Mouse (Mus musculus) embryo, embryonic 9.5 days (tissue): Measurements from ENCODE around the gene Hint3.

Source experiments
- DNase-seq: peaks from one replicate; pipeline ENCODE4 v3.0.0-alpha.2; 2017; ENCODE audit errors: extremely low spot score

Hint3 gene

GRCm38 (mm10) chr10:30587037-30587436 is 42.4 kb downstream of the Hint3 start:
- DNase-seq = no peak

- no peak for DNase-seq
Measured at GRCm38 (mm10) chr10:30585691-30586090, 43.7 kb downstream of the Hint3 start.

- DNase-seq = no peak
Measured at GRCm38 (mm10) chr10:30577670-30578280, 51.7 kb downstream of the Hint3 start.

DNA sequence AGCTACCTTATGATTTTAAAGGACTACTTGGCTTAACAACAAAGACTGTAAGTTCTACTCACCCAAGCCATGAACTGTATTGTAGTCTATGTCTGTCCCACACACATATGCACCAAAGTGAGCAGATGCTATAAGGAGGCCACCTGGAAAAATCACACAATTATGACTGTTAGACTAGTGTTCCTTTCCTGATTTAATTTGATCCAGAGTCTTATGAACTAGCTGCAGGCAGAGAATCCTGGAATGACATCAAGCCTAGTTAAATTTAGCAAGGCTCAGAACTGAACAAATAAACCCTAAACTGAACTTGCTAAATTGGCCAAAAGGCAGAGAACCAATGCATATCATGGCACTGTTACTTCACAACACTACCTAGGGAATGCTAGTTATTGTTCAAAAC is 63.1 kb downstream of the Hint3 start:
- DNase-seq = no peak

DNA sequence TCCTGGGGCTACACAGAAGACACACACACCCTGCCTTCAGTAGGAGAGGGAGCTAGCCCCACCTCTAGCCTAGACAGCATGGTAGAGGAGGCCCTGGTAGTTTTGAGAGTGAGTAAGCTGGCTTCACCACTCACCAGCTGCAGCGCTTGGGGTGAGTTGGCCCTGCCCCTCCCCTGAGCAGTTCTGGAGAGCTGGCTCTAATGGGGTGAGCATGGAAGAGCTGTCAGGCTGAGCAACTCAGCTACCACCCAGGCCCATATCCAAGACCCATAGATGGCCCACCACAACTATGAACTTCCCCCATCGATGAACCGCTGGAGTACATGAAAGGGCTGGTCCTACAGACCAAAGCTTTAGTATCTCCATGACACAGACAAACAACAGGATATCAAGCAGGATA is 64.8 kb downstream of the Hint3 start:
- no peak for DNase-seq
